Mouse (Mus musculus) testis, adult 2 months (tissue): Measurements from ENCODE around the gene Cdc42ep2.

Experiments used
- CTCF ChIP-seq: fragments of 200-500 bp; IDR thresholded peaks from 2 replicates; pipeline ENCODE4 v1.5.1; 2012; ENCODE audit warnings: low read depth, mild to moderate bottlenecking, inconsistent platforms, low read length, moderate library complexity; ENCODE audit not compliant: control insufficient read depth, insufficient read depth, insufficient replicate concordance
- POLR2A ChIP-seq: fragments of 200-500 bp; IDR thresholded peaks from 2 replicates; pipeline ENCODE4 v1.6.1; 2012; ENCODE audit warnings: low read depth, mild to moderate bottlenecking, inconsistent platforms, low read length, moderate library complexity; ENCODE audit not compliant: control insufficient read depth

DNA sequence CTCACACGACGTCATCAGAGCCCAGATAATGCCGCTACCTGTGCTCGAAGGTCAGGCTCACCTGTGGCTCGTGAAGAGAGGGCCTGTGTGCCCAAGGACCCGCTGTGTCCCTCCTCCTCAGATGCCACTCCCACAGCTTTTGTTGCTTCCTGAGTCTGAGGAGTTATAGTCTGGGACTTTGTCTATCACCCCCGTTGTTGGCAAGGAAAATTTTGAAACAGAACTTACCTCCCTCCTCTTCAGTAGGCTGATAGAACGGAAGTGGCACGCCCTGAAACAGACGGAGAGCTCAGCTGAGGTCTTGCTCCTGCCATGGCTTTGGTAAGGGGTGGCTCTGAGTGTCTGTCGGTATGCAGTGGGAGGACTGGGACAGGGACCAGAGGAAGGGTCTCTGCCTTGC lies 25.6 kb upstream of the Cdc42ep2 start:
- TF ChIP-seq CTCF (no peak), POLR2A (no peak)
